8 mouse cellular contexts compared by ENCODE assay signal in genomic region chr17:79354174-79354443, GRCm38 (mm10). TPM values are rescaled to one million over a fixed set of nuclear protein-coding genes. Genes with fewer than 3 reads are reported as not detected.
A peak's percentile ranks its signal among the peaks of the same experiment; 100 is the strongest.
DNase-seq lines count a peak whose midpoint lies in the region; ATAC-seq and TF ChIP-seq lines count a peak whose summit lies in the region.

No protein-coding gene starts in this region.

- no peak for TF ChIP-seq EP300 in stomach, postnatal 0 days (optimal IDR thresholded peaks at IDR 0.05)

- ATAC-seq in erythroblast, adult 5-6 weeks (replicated peaks; ENCODE audit: low FRiP score, poor library complexity, severe bottlenecking), result no peak
- ATAC-seq in limb, embryonic 15.5 days (ENCODE audit: insufficient number of reproducible peaks, low FRiP score, low TSS enrichment, low read depth), result no peak
- ATAC-seq in stomach, postnatal 0 days (ENCODE audit: low FRiP score, low TSS enrichment), result no peak

- DNase-seq in spleen, adult 2 months (ENCODE audit: low read depth in 1 of 2, low spot score in 2 of 2), result no peak
- no peak for DNase-seq in spleen, postnatal 36 days (ENCODE audit: low spot score in 2 of 2)
- DNase-seq in stomach, postnatal 0 days (ENCODE audit: low spot score), result no peak
- DNase-seq in right cerebral cortex, postnatal 36 days (ENCODE audit: low spot score in 2 of 2), result no peak
- DNase-seq in kidney, adult 11 months, result no peak

- peak overlapping the region; percentile 59 for H3K27ac ChIP-seq in spleen, adult 2 months (ENCODE audit: insufficient read depth, low read length)
- H3K27ac ChIP-seq in limb, embryonic 15.5 days, result peak overlapping the region; percentile 87
- H3K27ac ChIP-seq in stomach, postnatal 0 days (replicated peaks), result peak overlapping the region; percentile 90

- H3K27me3 ChIP-seq in erythroblast, embryonic 14.5 days (ENCODE audit: control insufficient read depth), result peaks cover 11% of the 10 kb centered on the region
- no peaks in the 10 kb centered on the region for H3K27me3 ChIP-seq in spleen, adult 2 months (ENCODE audit: control insufficient read depth, insufficient read depth, low read length)
- 0 out of 2 replicates have a peak, but pooled peaks cover 1% of the 10 kb centered on the region for H3K27me3 ChIP-seq in limb, embryonic 15.5 days
- no peaks in the 10 kb centered on the region for H3K27me3 ChIP-seq in stomach, postnatal 0 days (ENCODE audit: control insufficient read depth, insufficient read depth, low read length)

- peaks cover 69% of the 10 kb centered on the region for H3K4me1 ChIP-seq in erythroblast, embryonic 14.5 days (ENCODE audit: control insufficient read depth)
- H3K4me1 ChIP-seq in spleen, adult 2 months (ENCODE audit: control insufficient read depth, insufficient read depth, insufficient read length), result peaks cover 4% of the 10 kb centered on the region
- H3K4me1 ChIP-seq in limb, embryonic 15.5 days, result peaks cover 41% of the 10 kb centered on the region
- H3K4me1 ChIP-seq in stomach, postnatal 0 days (replicated peaks; ENCODE audit: control insufficient read depth, insufficient read depth), result peaks cover 3% of the 10 kb centered on the region

- peak overlapping the region; percentile 100 for H3K4me2 ChIP-seq in limb, embryonic 15.5 days
- peak overlapping the region; percentile 100 for H3K4me2 ChIP-seq in stomach, postnatal 0 days (replicated peaks; ENCODE audit: low read depth)

- no peak for TF ChIP-seq CTCF in spleen, adult 2 months (IDR thresholded peaks at IDR 0.05; ENCODE audit: extremely low read depth, insufficient read depth, insufficient read length, insufficient replicate concordance)
- no peak for TF ChIP-seq CTCF in stomach, postnatal 0 days (IDR thresholded peaks at IDR 0.05; ENCODE audit: low read depth)

- H3K9ac ChIP-seq in limb, embryonic 15.5 days, result peak overlapping the region; percentile 61
- peak overlapping the region; percentile 77 for H3K9ac ChIP-seq in stomach, postnatal 0 days (ENCODE audit: low read length)

- no peak for TF ChIP-seq POLR2A in spleen, adult 2 months (IDR thresholded peaks at IDR 0.05; ENCODE audit: low read depth, low read length)

- H3K4me3 ChIP-seq in erythroblast, embryonic 14.5 days (replicated peaks), result peak overlapping the region; percentile 73
- H3K4me3 ChIP-seq in spleen, adult 2 months (ENCODE audit: extremely low read depth, insufficient read depth, insufficient read length), result peak overlapping the region; percentile 74
- H3K4me3 ChIP-seq in limb, embryonic 15.5 days, result peak overlapping the region; percentile 79
- H3K4me3 ChIP-seq in stomach, postnatal 0 days (ENCODE audit: low read depth, low read length), result peak overlapping the region; percentile 73

- H3K36me3 ChIP-seq in erythroblast, embryonic 14.5 days (ENCODE audit: control insufficient read depth), result peaks cover 45% of the 10 kb centered on the region
- H3K36me3 ChIP-seq in spleen, adult 2 months (ENCODE audit: control insufficient read depth, insufficient read depth, low read length), result no peaks in the 10 kb centered on the region
- H3K36me3 ChIP-seq in limb, embryonic 15.5 days, result no peaks in the 10 kb centered on the region
- H3K36me3 ChIP-seq in stomach, postnatal 0 days (ENCODE audit: control insufficient read depth, insufficient read depth, low read length), result no peaks in the 10 kb centered on the region

- H3K9me3 ChIP-seq in erythroblast, embryonic 14.5 days (ENCODE audit: control insufficient read depth, low read length), result no peaks in the 10 kb centered on the region
- H3K9me3 ChIP-seq in limb, embryonic 15.5 days, result no peaks in the 10 kb centered on the region
- H3K9me3 ChIP-seq in stomach, postnatal 0 days (ENCODE audit: control insufficient read depth, low read length), result no peaks in the 10 kb centered on the region

- 0% methylated on average over 6 of the region's 6 CpGs for WGBS in spleen, adult 2 months
- WGBS in limb, embryonic 15.5 days, result 1% methylated on average over 6 of the region's 6 CpGs
- 0% methylated on average over 6 of the region's 6 CpGs for WGBS in stomach, postnatal 0 days

RNA-seq across cellular contexts. Expression of gene Cdc42ep3, which starts 0.8 kb away (rescaled TPM):
- 1.8 and 1.9 TPM in 2 replicates for polyA plus RNA-seq in erythroblast, embryonic 14.5 days (2012)
- total RNA-seq in erythroblast, adult 5-6 weeks (2015; ENCODE audit: low replicate concordance), result 23.6 and 33.4 TPM in 2 replicates
- 26.3 and 28.0 TPM in 2 replicates for total RNA-seq in erythroblast, adult 5-6 weeks (2017; ENCODE audit: low replicate concordance)
- 9.1 and 12.0 TPM in 2 replicates for polyA plus RNA-seq in spleen, adult 2 months (2012; rRNA removed)
- polyA plus RNA-seq in limb, embryonic 15.5 days (2015; fragmentation: Nextera tagmentation; extraction: Ambion mirVana), result 72.6 and 77.5 TPM in 2 replicates
- 56.9 and 62.6 TPM in 2 replicates for polyA plus RNA-seq in stomach, postnatal 0 days (2015; fragmentation: Nextera tagmentation; extraction: Ambion mirVana)
